Mouse (Mus musculus) C2C12 (cell line): ENCODE data around the gene Tent5c. TPM values are rescaled to one million over a fixed set of nuclear protein-coding genes. Genes with fewer than 3 reads are reported as not detected.

Experiments used
- H3K27me3 ChIP-seq: one replicate; pipeline ENCODE4 v1.6.1; 2011; ENCODE audit not compliant: control insufficient read depth, insufficient read depth, insufficient read length
- H3K36me3 ChIP-seq: one replicate; pipeline ENCODE4 v1.6.1; 2011; ENCODE audit not compliant: control insufficient read depth, insufficient read depth
- H3K4me3 ChIP-seq: one replicate; pipeline ENCODE4 v1.5.1; 2011; ENCODE audit warnings: mild to moderate bottlenecking, control low read depth; ENCODE audit not compliant: poor library complexity, insufficient read depth, severe bottlenecking
- H3K79me2 ChIP-seq: one replicate; pipeline ENCODE4 v1.6.1; 2011; ENCODE audit not compliant: control insufficient read depth, insufficient read depth
- H3K79me3 ChIP-seq: one replicate; pipeline ENCODE4 v1.6.1; 2011; ENCODE audit warnings: low read depth, control low read depth
- H3ac ChIP-seq: one replicate; pipeline ENCODE3; 2011; ENCODE audit warnings: low read depth; ENCODE audit not compliant: control insufficient read depth, insufficient read length
- CEBPB ChIP-seq: IDR thresholded peaks from one replicate; pipeline ENCODE4 v1.6.1; 2011; ENCODE audit warnings: low read depth, mild to moderate bottlenecking, control low read depth, moderate library complexity
- CTCF ChIP-seq: IDR thresholded peaks from one replicate; pipeline ENCODE4 v1.5.1; 2011; ENCODE audit not compliant: control insufficient read depth, insufficient read depth, insufficient read length
- FOSL1 ChIP-seq: IDR thresholded peaks from one replicate; pipeline ENCODE4 v1.8.0; 2011; ENCODE audit warnings: mild to moderate bottlenecking, low read length; ENCODE audit not compliant: poor library complexity, insufficient read depth, severe bottlenecking
- MAX ChIP-seq: IDR thresholded peaks from one replicate; pipeline ENCODE4 v1.6.1; 2011; ENCODE audit warnings: mild to moderate bottlenecking, control low read depth
- MYOD1 ChIP-seq: IDR thresholded peaks from one replicate; pipeline ENCODE4 v1.6.1; 2011; ENCODE audit warnings: low read depth; ENCODE audit not compliant: control insufficient read depth, insufficient read length
- MYOG ChIP-seq: IDR thresholded peaks from one replicate; pipeline ENCODE4 v1.6.1; 2011; ENCODE audit not compliant: control insufficient read depth, insufficient read length; ENCODE audit errors: extremely low read depth
- USF1 ChIP-seq: IDR thresholded peaks from one replicate; pipeline ENCODE4 v1.6.1; 2011; ENCODE audit warnings: low read depth, mild to moderate bottlenecking, control low read depth, moderate library complexity
- polyA plus RNA-seq: library from polyadenylated mRNA; unstranded; fragments of >200 nt; fragmentation: generic; extraction: Trizol; gene quantifications from one replicate; pipeline ENCODE4 v1.2.1, GENCODE M21; 2012; ENCODE audit warnings: missing spikeins

The Tent5c gene
- polyA plus RNA-seq, 1 experiment, result 0.21 TPM

DNA sequence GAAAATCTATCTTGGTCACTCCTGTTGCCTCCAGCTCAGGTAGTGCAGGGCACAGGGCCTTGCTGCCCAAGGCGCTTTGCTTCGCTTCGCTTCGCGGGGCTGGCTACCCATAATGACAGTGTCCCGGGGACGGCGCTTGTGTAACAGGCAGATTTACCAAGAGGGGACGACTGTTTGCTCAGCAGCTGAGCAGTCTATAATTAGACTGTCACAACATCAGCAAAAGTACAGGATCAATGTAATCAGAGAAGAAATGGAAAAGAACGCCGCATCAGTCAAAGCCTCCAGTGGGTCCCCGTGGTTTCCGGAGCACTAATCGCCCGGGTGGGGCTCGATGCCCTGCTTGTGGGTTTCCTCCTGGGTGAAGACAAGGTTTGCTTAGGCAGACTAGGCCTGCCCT lies 6.3 kb upstream of the Tent5c start:
- Histone ChIP-seq H3ac (no peak overlapping the region), H3K27me3 (no peaks in the 10 kb centered on the region), H3K79me2 (no peaks in the 10 kb centered on the region), H3K79me3 (no peaks in the 10 kb centered on the region), H3K4me3 (no peak overlapping the region), H3K36me3 (no peaks in the 10 kb centered on the region)
- TF ChIP-seq MAX (no peak), CEBPB (no peak), CTCF (no peak), MYOG (no peak), FOSL1 (no peak), MYOD1 (no peak), USF1 (no peak)

DNA sequence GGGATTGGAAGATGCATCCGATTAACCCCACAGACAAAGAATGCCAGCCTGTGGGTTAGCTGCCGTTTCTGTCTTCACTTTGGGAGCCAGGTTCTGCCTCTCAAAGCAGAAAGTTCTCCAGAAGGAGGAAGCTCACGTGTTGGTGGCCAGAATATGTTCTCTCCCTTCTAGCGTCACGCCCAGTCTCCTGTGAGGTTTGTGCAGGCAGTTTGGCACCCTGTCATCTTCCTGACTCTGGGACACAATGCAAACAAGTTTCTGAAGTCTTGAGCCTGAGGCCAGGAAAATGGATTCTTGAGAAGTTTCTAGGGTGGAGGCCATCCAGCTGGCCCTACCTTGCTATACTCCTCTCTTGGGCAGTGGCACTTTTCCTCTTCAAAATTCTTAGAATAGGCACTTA lies 5.8 kb upstream of the Tent5c start:
- no peaks in the 10 kb centered on the region for H3K79me2 ChIP-seq

DNA sequence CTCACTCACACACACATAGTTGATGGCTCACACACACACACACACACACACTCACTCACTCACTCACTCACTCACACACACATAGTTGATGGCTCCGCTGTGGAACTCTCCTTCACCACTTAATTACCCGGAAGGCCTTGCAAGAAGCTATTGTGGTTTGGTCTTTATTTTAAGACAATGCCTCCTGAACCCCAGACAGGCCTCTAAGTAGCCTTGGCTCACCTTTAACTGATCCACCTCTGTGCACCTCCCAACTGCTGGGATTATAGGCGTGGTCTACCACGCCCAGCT lies 831 bp upstream of the Tent5c start:
- Histone ChIP-seq H3K36me3 (no peaks in the 10 kb centered on the region), H3K79me2 (no peaks in the 10 kb centered on the region), H3K27me3 (peaks cover 11% of the 10 kb centered on the region), H3K79me3 (no peaks in the 10 kb centered on the region), H3K4me3 (peak overlapping the region; percentile 43), H3ac (peak overlapping the region; percentile 80)
- TF ChIP-seq MAX (no peak), CEBPB (no peak), FOSL1 (no peak), MYOD1 (no peak), CTCF (no peak), MYOG (no peak), USF1 (no peak)

More for the DNA sequence above, 5.8 kb upstream of the Tent5c start:
- TF ChIP-seq MYOD1 (no peak), CEBPB (no peak), MAX (no peak), MYOG (no peak), CTCF (no peak), FOSL1 (no peak), USF1 (no peak)
- Histone ChIP-seq H3ac (no peak overlapping the region), H3K79me3 (no peaks in the 10 kb centered on the region), H3K27me3 (no peaks in the 10 kb centered on the region), H3K4me3 (no peak overlapping the region), H3K36me3 (no peaks in the 10 kb centered on the region)

DNA sequence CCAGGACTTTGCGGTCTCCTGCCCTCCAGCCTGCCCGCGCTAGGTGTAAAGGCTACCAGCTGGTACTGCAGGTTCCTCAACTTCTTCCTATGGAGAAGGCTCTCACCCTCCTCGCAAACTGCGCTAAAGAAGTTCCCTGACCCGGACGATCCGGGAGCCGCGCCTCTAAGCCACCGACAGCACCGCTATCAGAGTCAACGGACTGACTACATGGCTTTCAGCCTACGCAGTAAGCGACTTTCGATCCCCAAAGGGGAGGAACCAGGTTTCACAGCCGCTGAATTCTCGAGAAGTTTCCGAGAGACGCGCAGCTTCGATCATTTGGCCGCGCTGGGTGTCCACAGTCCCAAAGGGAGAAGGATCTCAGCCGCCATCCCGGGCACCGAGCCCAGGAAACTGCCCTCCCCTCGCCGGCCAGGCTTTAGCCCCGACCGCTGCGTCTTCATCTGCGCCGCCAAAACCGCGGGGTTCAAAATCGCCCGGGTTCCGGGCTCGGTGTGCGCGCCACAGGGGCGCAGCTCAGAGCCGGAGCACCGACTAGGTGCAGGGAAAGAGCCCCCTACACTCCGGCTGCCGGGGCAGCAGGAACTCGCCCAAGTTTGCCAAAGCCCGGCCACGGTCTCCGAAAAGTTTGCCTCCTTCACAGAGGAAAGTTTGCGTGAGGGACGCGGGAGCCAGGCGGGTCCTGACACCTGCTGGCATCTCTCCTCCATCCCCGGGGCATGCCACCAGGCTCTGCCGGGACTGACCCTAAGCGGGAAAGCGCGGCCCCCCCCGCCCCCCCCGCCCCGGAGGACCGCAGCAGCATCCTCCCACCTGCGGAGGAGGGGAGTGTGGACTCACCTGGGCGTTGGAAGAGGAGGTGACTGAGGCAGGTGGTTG lies 632 bp downstream of the Tent5c start:
- H3K36me3 ChIP-seq, result no peaks in the 10 kb centered on the region
- no peaks in the 10 kb centered on the region for H3K79me3 ChIP-seq
- peak overlapping the region; percentile 66 for H3ac ChIP-seq
- TF ChIP-seq CEBPB (no peak), CTCF (no peak)
- peaks cover 11% of the 10 kb centered on the region for H3K27me3 ChIP-seq
- no peaks in the 10 kb centered on the region for H3K79me2 ChIP-seq
- H3K4me3 ChIP-seq, result peak overlapping the region; percentile 18

DNA sequence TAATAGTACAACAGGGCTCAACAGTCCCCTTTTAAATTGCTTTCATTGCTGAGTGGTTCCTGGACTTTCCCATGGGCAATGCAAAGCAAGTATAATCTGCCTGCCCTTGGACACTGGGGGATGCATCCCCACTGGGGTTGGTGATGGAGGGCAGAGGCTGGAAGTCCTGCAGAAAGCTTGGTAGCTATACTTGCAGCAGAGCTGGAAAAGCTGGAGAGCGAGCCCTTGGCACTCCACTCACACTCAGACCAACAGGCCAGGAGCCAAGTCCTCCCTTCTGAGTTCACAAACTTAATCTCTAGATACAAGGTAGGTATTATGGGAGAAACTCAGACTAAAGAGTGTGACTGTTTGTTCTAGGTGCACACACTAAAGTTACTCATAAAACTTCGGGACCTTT lies 2.1 kb downstream of the Tent5c start:
- H3K79me2 ChIP-seq, result no peaks in the 10 kb centered on the region
- no peak overlapping the region for H3ac ChIP-seq
- peaks cover 12% of the 10 kb centered on the region for H3K27me3 ChIP-seq
- TF ChIP-seq CTCF, result no peak
- no peak for TF ChIP-seq CEBPB
- no peak for TF ChIP-seq MYOG
- TF ChIP-seq MAX, result no peak
- no peak for TF ChIP-seq MYOD1
- no peak for TF ChIP-seq FOSL1
- no peak for TF ChIP-seq USF1
- no peaks in the 10 kb centered on the region for H3K79me3 ChIP-seq
- H3K4me3 ChIP-seq, result no peak overlapping the region
- H3K36me3 ChIP-seq, result no peaks in the 10 kb centered on the region
